Mouse (Mus musculus) liver, adult 2 months (tissue): ENCODE measurements around the gene Ube2k.

Source experiments
- CTCF ChIP-seq: fragments of 200-500 bp; IDR thresholded peaks from 2 replicates; pipeline ENCODE4 v1.5.1; 2011; ENCODE audit warnings: low read depth, low read length, control low read depth
- POLR2A ChIP-seq: fragments of 200-500 bp; IDR thresholded peaks from 2 replicates; pipeline ENCODE4 v1.6.1; 2011; ENCODE audit warnings: low read length, control low read depth; ENCODE audit not compliant: insufficient read depth; ENCODE audit errors: extremely low read depth

- TF ChIP-seq POLR2A = no peak
- TF ChIP-seq CTCF = no peak
Measured at GRCm38 (mm10) chr5:65613152-65613924, 76.3 kb downstream of the Ube2k start.
